Comparison of ENCODE assay signal across 13 mouse cellular contexts in the genomic region with DNA sequence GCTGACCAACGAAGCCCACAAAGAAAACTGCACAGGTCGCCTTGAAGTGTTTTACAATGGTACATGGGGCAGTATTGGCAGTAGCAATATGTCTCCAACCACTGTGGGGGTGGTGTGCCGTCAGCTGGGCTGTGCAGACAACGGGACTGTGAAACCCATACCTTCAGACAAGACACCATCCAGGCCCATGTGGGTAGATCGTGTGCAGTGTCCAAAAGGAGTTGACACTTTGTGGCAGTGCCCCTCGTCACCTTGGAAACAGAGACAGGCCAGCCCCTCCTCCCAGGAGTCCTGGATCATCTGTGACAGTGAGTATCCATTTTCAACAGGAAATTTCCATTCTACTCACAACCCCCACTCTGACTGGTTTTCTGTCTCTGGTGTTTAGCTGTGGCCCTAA. TPM values are rescaled to one million over a fixed set of nuclear protein-coding genes. Genes with fewer than 3 reads are reported as not detected.
DNase-seq lines count a peak whose midpoint lies in the region; ATAC-seq and TF ChIP-seq lines count a peak whose summit lies in the region.
"Had no signal": no experiment of that assay in that cellular context is flagged by ENCODE, and none has a peak within 500 bp of the region (broad histone marks: within the 10 kb centered on the region; RNA-seq: fewer than 3 reads in every experiment).

No protein-coding gene starts in this region.

- H3K9ac ChIP-seq in kidney, postnatal 0 days (ENCODE audit: low read depth, low read length) = no peak overlapping the region
- H3K9ac ChIP-seq: hindbrain, embryonic 15.5 days; limb, embryonic 15.5 days had no signal

- H3K4me2 ChIP-seq in kidney, postnatal 0 days (ENCODE audit: low read length) = no peak overlapping the region
- H3K4me2 ChIP-seq: heart, embryonic 11.5 days; hindbrain, embryonic 15.5 days; limb, embryonic 15.5 days had no signal

- WGBS in kidney, postnatal 0 days = 27% methylated on average over 6 of the region's 6 CpGs
- 22% methylated on average over 6 of the region's 6 CpGs for WGBS in bone marrow, adult 2 months

- DNase-seq in kidney, postnatal 0 days (ENCODE audit: low spot score) = peak; percentile 40
- DNase-seq in kidney, postnatal 10 days = no peak
- DNase-seq in embryo, embryonic 11 days = peak; percentile 3
- peak; percentile 25 for DNase-seq in retina, embryonic 14.5 days (ENCODE audit: low spot score)
- no peak for DNase-seq in left cerebral cortex, postnatal 36 days (ENCODE audit: low spot score in 2 of 2)
- DNase-seq in spleen, postnatal 14 days (ENCODE audit: low spot score in 2 of 2) = no peak
- DNase-seq: cerebellum, postnatal 25 days; kidney, postnatal 14 days had no signal

- ATAC-seq in kidney, postnatal 0 days (replicated peaks; ENCODE audit: low FRiP score, low read depth) = no peak
- ATAC-seq: lung, postnatal 0 days had no signal

- intact Hi-C loops in left cerebral cortex, postnatal 36 days (cut with DNase I) = no loop called here

- no peaks in the 10 kb centered on the region for H3K9me3 ChIP-seq in kidney, postnatal 0 days (replicated peaks; ENCODE audit: low read length)
- H3K9me3 ChIP-seq: hindbrain, embryonic 15.5 days; limb, embryonic 15.5 days had no signal

- no peak overlapping the region for H3K4me3 ChIP-seq in kidney, postnatal 0 days (replicated peaks; ENCODE audit: low read depth, low read length)
- H3K4me3 ChIP-seq in bone marrow, adult 2 months (replicated peaks; ENCODE audit: control insufficient read depth, low read depth, low read length) = peak overlapping the region; percentile 1
- H3K4me3 ChIP-seq: hindbrain, embryonic 15.5 days; limb, embryonic 15.5 days had no signal

- TF ChIP-seq CTCF in kidney, postnatal 0 days (IDR thresholded peaks at IDR 0.05; ENCODE audit: low read depth) = no peak
- no peak for TF ChIP-seq CTCF in bone marrow, adult 2 months (IDR thresholded peaks at IDR 0.05; ENCODE audit: control insufficient read depth, insufficient read depth, low read length)

- H3K27ac ChIP-seq in kidney, postnatal 0 days = no peak overlapping the region
- H3K27ac ChIP-seq in bone marrow, adult 2 months (ENCODE audit: control insufficient read depth, insufficient read depth, low read depth, low read length, poor library complexity) = no peak overlapping the region
- H3K27ac ChIP-seq: hindbrain, embryonic 15.5 days; limb, embryonic 15.5 days had no signal

- no peaks in the 10 kb centered on the region for H3K36me3 ChIP-seq in kidney, postnatal 0 days (ENCODE audit: insufficient read depth, low read length)
- H3K36me3 ChIP-seq: hindbrain, embryonic 15.5 days; limb, embryonic 15.5 days had no signal

- no peaks in the 10 kb centered on the region for H3K4me1 ChIP-seq in kidney, postnatal 0 days (replicated peaks; ENCODE audit: insufficient read depth, low read length)
- H3K4me1 ChIP-seq in bone marrow, adult 2 months (ENCODE audit: control insufficient read depth, insufficient read depth, low read length) = no peaks in the 10 kb centered on the region
- H3K4me1 ChIP-seq: hindbrain, embryonic 15.5 days; limb, embryonic 15.5 days had no signal

- H3K27me3 ChIP-seq in kidney, postnatal 0 days (ENCODE audit: insufficient read depth, low read length) = no peaks in the 10 kb centered on the region
- H3K27me3 ChIP-seq: hindbrain, embryonic 15.5 days; limb, embryonic 15.5 days had no signal

- TF ChIP-seq POLR2A in bone marrow, adult 2 months (IDR thresholded peaks at IDR 0.05; ENCODE audit: borderline replicate concordance, control insufficient read depth, low read depth, low read length) = no peak

RNA-seq across cellular contexts. Expression of a gene that starts 15.9 kb away (rescaled TPM):
- 0.75 and 0.88 TPM in 2 replicates for polyA plus RNA-seq in kidney, postnatal 0 days (2015; fragmentation: Nextera tagmentation; extraction: Ambion mirVana)
- polyA plus RNA-seq in bone marrow, adult 2 months (2011; ENCODE audit: insufficient read depth, insufficient read length, low replicate concordance, missing spikeins) = 8.3 and 14.5 TPM in 2 replicates
- total RNA-seq in left cerebral cortex, postnatal 36 days (2021) = 1 to 10 TPM; 1.7 to 4.5 TPM
- polyA plus RNA-seq: heart, embryonic 11.5 days had no signal

Comparison
In these comparisons a context has a peak if more than half of its experiments do, and no peak if none do; other contexts are left out.
1. DNase-seq: peak in kidney, postnatal 0 days (single experiment), embryo, embryonic 11 days (single experiment) and retina, embryonic 14.5 days (single experiment); none in kidney, postnatal 10 days (single experiment), left cerebral cortex, postnatal 36 days (0 of 2) and spleen, postnatal 14 days (0 of 2).